Mouse (Mus musculus) megakaryocyte progenitor cell, adult 5-6 weeks (primary cell): Measurements from ENCODE around the gene Ankrd63. TPM values are rescaled to one million over a fixed set of nuclear protein-coding genes. Genes with fewer than 3 reads are reported as not detected.

ENCODE experiments used
- ATAC-seq: replicated peaks from 2 replicates; pipeline ENCODE4 v1.8.0; 2016; ENCODE audit warnings: mild to moderate bottlenecking, moderate TSS enrichment, inconsistent platforms; ENCODE audit not compliant: poor library complexity
- total RNA-seq, 2 experiments: library from RNA; stranded (forward) in 1 of 2; stranded (reverse) in 1 of 2; fragments of 157-497, 149-512 nt in 1 of 2; fragments of 200-1000 nt in 1 of 2; gene quantifications; 2 replicates each; pipeline versions ENCODE4 v1.2.3 to v1.2.4; 2015 to 2017

Gene Ankrd63
- total RNA-seq, 2 experiments from 2014 or later = 0.33 to 0.89 TPM

GRCm38 (mm10) chr2:118727911-118728310 lies 24.1 kb upstream of the Ankrd63 start:
- no peak for ATAC-seq

DNA sequence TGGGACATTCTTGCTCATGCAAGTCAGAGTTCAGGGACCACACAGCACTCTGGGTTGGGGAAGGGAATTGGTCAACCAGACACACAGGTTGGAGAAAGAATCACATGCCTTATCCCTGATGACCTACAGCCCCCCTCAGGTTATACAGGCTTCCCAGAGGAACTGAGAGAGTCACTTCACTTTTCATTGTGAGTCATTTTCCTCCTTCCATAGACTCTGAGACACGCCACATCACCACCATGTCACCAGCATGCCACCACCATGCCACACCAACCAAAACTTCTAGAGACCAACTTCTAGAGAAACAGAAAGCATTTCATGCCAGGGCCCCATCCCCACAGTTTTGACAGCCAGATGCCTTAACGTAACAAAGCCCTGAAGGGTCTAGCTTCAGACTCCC lies 23.1 kb upstream of the Ankrd63 start:
- ATAC-seq = no peak

DNA sequence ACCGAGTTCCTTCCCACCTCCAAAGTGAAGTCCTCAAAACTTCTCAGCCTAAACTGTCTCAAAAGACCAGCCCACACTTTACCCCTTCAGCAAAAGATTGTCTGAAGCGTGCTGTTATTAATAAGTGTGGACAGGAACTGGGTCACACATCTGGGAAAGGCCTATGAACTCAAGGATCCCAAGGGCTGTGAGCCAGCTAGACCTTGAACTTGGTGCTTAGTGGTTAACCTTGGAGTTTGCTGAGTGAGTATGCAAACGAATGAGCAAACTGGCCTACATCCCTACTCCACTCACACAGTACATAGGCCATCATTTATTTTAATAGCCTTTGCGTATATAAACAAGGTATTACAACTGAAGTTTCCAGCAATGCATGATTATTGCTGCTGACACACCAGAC lies 21.7 kb upstream of the Ankrd63 start:
- no peak for ATAC-seq

DNA sequence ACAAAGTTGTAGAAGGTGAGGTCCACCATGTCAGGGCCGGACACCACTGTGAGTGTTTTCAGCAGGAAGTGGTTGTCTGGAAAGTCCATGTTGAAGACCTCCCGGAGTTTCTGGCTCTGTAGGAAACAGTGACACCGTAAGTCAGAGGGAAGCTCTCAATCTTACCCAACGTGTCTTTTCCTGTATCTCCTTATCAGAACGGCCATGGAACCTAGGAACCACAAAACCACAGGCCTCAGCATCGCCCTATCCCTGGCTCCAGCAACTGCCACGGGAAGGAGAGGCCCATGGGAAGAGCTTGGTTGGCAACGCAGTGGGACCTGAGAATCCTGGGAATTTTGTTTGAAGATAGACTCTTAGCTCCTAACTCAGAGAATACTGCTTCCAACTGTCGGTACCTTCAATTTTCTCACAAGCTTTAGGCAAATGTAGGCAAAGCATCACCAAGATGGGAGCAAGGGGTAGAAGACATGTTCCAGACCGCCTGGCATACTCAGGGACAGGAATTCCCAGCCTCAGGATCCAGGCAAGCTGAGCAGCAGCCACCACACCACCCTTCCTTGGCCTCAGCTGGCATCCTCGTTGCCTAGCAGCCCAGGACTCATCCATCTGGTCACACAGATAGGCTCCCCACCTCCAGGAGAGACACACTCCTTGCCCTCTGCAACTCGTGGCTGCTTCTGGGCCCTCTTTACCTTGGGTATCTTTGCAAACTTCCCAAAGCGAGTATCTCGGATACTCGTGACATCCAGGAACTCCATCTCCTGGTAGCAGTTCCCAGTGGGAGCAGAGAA lies 20.1 kb upstream of the Ankrd63 start:
- peak; percentile 55 for ATAC-seq

GRCm38 (mm10) chr2:118716677-118717076 lies 12.9 kb upstream of the Ankrd63 start:
- ATAC-seq = no peak

GRCm38 (mm10) chr2:118714230-118714629 lies 10.5 kb upstream of the Ankrd63 start:
- no peak for ATAC-seq

DNA sequence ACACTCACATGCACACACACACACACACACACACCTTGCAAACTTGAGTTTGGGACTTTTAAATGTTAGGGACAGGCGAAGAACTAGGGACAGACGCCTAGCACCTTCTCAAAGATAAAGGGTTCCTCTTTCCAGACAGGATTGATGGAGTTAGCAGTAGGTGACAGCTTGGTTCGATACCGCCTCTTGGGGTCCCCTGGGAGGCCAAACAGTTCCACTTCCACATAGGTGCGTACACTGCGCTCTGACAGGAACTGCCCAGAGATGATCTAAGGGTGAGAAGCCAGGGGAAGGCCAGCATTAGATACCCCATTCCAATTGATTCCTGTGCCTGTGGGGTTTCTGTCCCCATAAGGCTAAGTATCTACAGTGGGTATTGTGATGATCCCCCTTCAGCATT lies 9.9 kb upstream of the Ankrd63 start:
- no peak for ATAC-seq

DNA sequence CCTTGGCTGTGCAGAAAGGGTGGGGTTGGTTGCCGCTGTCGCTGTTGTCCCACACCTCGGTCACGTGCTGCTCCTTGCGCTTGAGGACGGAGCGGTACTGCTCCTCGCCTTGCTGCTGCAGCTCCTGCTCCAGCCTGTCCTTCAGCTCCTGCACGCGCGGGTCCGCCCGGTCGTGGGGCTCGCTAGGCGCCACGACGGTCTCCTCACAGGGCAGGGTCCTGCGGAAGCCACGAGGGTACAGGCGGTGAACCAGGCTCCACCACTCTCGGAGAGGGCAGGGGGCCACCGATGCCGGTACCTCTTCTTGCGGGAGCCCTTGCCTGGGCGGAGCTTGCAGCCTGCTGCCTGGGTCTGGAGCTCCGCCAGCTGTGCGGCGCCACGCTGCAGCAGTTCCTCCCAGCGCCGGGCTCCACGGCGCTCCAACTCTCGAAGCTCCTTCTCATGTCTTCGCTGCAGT lies 7.3 kb upstream of the Ankrd63 start:
- ATAC-seq = peak; percentile 45

GRCm38 (mm10) chr2:118709655-118710221 lies 6.0 kb upstream of the Ankrd63 start:
- peak; percentile 54 for ATAC-seq

- no peak for ATAC-seq
Measured at GRCm38 (mm10) chr2:118708472-118708871, 4.7 kb upstream of the Ankrd63 start.

- peak; percentile 28 for ATAC-seq
Measured at GRCm38 (mm10) chr2:118706436-118706835, 2.7 kb upstream of the Ankrd63 start.

- ATAC-seq = peak; percentile 3; the same call in 1 of the 2 replicates
Measured at GRCm38 (mm10) chr2:118702883-118703761, 641 bp downstream of the Ankrd63 start.

- no peak for ATAC-seq
Measured at GRCm38 (mm10) chr2:118701971-118702882, 1.5 kb downstream of the Ankrd63 start.

DNA sequence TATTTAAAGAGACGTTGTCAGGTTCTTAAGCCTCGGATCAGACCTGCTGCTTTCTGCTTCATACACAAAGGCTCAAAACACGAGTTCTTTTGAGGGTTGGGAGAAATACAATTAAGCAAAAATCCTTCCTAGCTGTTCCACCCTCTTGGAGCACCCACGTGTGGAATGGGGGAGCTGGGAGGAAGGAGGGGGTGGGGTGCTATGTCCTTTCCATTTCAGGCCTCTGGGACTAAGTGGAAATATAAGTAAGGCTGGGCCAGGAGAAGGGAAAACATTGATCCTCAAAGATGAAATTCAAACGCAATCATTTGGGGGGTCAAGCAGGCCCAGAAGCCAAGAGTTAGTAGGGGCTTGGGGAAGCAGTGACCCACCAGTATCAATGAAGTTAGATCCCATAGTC lies 2.6 kb downstream of the Ankrd63 start:
- no peak for ATAC-seq

- peak; percentile 78 for ATAC-seq
Measured at GRCm38 (mm10) chr2:118700179-118701062, 3.3 kb downstream of the Ankrd63 start.

GRCm38 (mm10) chr2:118697955-118698354 lies 5.8 kb downstream of the Ankrd63 start:
- no peak for ATAC-seq

GRCm38 (mm10) chr2:118697311-118697877 lies 6.4 kb downstream of the Ankrd63 start:
- ATAC-seq = no peak

- peak; percentile 35 for ATAC-seq
Measured at GRCm38 (mm10) chr2:118696451-118697308, 7.1 kb downstream of the Ankrd63 start.
